Mouse (Mus musculus) mouse trophoblast stem cell (cell line): ENCODE measurements around the gene Sap25.

Experiments
- in situ Hi-C, 2 experiments: fragments of 300-500 bp; cut with MseI, MboI; formaldehyde crosslinking; loops; 2 replicates in 1 of 2; 3 replicates in 1 of 2; pipeline ENCODE4 v1.15.1; 2025

Sap25 gene

DNA sequence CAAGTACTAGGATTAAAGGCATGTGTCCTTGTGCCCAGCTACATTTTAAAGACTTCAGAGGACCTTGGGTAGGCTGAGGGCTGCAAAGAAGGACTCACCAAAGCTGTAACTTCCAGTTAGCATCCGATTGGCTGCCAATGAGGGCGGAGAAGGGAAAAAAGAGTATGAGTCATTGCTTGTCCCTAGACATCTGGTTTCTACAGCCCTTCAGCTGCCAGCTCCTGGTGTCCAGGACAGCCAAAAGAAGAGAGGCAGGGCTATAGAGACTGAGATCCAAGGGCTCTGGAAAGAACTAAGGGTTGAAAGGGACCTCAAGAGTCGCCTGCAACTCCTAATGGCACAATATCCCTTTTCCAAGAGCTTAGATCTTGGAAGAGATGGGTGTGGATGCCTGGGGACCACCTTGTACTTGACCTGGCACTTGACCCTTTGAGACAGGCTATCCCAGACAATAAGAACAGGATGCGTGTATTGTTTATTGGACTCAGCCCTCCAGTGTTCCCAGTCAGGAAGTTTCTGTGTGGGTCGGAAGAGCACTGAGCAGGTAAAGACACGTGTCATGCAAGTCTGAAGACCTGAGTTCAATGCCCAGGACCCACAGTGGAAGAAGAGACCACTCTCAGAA lies 19.0 kb downstream of the Sap25 start:
- in situ Hi-C loops = loop anchor here in 1 of 2 experiments (5.0 kb wide), 1 partner anchor 102 kb away; no protein-coding TSS in a partner anchor

GRCm38 (mm10) chr5:137663057-137663456 lies 21.9 kb downstream of the Sap25 start:
- in situ Hi-C loops = loop anchor here in 1 of 2 experiments (5.0 kb wide), 1 partner anchor 99 kb away; no protein-coding TSS in a partner anchor

- in situ Hi-C loops = no loop called here
These were observed 27.8 kb downstream of the Sap25 start for GRCm38 (mm10) chr5:137668971-137669370.

DNA sequence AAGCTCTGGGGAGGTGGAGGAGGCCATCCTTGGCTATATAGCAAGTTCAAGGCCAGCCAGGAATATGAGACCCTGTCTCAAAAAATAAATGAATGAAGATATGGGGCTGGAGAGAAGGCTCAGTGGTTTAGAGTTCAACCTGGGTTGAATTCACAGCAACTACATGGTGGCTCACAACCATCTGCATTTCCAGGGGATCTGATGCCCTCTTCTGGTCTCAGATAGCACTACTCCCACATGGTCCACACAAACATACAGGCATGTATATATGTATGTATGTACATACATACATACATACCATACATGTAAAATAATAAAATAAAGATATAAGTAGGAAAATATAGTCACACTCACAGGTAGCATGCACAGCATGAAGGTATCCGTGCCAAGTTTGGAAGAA lies 29.1 kb downstream of the Sap25 start:
- in situ Hi-C loops = no loop called here

DNA sequence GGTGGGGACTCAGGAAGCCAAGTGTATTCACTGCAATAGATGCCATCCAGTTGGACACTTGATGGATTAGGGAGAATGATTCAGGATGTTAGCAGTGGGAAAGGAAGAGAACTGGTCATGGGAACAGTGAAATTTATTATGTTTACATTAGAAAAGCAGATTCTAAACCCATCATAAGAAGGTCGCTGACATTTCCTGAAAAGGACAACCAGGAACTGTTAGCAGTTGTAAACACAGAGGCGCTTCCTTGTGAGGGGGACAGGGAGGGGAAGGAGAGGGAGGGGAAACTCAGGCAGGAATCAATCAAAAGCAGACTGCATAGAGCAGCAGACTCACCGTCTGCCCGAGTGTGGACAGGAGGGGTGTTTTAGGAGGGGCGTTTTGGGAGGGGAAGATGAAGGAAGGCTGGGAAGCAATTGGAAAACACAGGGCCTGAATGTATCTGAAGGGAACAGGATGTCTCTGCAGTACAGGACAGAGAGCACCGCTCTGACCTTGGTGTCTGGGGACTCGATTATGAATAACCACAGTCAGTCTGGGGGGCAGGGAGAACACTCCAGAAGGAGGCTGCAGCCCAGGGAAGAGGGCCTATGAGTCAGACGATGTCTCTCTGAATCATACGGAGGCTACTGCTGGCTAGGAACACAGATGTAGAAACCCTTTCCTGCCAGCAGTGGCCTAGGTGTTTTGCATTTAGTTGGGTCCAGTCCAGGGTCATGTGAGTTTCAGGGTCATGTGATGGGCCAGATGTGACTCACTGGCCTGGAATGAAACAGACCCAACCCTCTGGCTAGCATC lies 30.5 kb downstream of the Sap25 start:
- in situ Hi-C loops = no loop called here

- in situ Hi-C loops = no loop called here
These were observed 31.2 kb downstream of the Sap25 start for GRCm38 (mm10) chr5:137672361-137672760.

DNA sequence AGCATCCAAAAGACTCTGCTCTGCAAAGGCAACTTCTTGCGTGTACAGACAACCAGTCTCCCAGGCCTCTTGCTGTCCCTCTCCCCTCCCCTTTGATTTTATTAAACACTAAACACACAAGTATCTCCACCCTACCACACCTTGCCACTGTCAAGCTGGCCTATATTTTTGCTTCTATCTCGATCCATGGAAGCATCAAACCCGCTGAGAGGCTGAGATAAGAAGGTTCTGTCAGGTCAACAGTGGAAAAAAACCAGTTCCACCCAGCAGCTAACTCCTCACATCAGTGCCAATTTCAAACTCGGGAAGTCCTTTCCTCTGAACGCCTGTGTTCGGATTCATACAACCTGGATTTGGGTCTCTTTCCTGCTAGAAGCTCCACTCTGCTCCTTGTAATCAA lies 31.9 kb downstream of the Sap25 start:
- in situ Hi-C loops = no loop called here

GRCm38 (mm10) chr5:137674786-137675185 lies 33.7 kb downstream of the Sap25 start:
- in situ Hi-C loops = no loop called here

- in situ Hi-C loops = no loop called here
These were observed 36.7 kb downstream of the Sap25 start for GRCm38 (mm10) chr5:137677859-137678258.

DNA sequence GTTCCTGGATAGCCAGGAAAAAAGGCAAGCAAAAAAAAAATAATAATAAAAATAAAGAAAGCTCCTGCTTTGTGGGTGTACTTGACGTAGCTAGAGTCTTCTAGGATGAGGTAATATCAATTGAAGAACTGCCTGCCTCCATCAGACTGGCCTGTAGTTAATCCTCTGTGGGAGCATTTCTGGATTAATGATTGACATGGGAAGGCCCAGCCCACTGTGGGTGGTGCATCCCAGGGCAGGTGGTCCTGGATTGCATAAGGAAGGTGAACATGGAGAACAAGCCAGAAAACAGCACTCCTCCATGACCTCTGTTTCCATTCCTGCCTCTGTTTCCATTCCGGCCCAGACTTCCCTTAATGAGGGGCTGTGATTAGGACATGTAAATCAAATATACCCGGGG lies 37.6 kb downstream of the Sap25 start:
- in situ Hi-C loops = no loop called here

- in situ Hi-C loops = no loop called here
These were observed 38.6 kb downstream of the Sap25 start for GRCm38 (mm10) chr5:137679726-137680125.

DNA sequence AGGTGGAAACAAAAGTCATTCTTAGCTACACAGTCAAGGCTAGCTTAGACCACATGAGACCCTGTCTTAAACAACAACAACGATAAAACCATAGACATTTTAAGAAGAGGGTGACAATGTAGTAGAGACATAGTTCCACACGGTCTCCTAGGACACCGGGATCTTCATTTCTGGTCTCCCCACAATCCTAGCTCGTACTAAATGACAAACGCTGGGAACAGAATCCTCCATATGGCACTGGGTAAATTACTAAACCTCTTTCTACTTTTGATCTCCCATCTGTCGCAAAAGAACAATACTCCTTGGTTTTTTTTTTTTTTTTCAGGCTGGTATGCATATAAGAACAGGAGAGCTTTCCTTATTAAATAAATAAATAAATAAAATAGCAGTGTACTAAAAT lies 41.4 kb downstream of the Sap25 start:
- in situ Hi-C loops = no loop called here

DNA sequence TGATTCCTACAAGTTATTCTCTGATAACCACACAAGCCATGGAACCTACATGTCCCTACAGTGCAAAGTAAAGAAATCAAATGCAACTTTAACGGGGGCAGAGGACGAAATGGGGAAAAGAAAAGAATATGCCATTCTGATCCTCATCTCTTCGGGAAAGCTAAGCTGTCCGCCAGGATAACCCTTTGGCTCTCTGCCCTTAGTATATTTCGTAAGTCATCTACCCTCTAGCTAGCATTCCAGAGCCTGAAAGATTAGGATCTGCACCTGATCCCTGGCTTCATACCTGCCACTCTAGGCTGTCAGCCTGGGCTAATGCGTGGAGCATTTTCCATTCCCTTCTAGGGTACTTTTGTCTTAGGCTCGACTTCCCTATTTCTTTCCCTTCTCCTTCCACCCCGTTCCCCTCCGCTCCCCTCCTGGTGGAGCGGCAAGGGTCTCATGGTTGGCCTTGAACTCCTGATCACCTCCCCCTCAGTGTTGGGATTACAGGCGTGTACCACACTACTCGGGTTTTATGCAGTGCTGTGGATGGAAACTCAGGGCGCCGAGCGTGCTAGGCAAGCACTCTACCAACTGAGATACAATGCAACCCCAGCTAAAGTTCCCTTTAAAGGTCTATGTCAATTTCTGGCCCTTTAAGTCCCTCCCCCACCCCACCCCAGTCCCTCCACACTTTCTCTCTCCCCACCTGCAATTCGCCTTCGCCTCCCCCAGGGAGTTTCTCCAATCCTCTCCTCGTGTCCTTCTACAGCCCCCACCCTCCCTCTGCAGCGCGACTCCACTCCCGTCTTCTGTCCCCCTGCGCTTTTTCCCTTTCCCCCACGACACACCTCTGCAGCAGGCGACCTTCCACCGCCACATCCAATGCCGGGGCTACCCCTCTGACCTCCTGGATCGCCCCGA lies 42.5 kb downstream of the Sap25 start:
- in situ Hi-C loops = no loop called here

DNA sequence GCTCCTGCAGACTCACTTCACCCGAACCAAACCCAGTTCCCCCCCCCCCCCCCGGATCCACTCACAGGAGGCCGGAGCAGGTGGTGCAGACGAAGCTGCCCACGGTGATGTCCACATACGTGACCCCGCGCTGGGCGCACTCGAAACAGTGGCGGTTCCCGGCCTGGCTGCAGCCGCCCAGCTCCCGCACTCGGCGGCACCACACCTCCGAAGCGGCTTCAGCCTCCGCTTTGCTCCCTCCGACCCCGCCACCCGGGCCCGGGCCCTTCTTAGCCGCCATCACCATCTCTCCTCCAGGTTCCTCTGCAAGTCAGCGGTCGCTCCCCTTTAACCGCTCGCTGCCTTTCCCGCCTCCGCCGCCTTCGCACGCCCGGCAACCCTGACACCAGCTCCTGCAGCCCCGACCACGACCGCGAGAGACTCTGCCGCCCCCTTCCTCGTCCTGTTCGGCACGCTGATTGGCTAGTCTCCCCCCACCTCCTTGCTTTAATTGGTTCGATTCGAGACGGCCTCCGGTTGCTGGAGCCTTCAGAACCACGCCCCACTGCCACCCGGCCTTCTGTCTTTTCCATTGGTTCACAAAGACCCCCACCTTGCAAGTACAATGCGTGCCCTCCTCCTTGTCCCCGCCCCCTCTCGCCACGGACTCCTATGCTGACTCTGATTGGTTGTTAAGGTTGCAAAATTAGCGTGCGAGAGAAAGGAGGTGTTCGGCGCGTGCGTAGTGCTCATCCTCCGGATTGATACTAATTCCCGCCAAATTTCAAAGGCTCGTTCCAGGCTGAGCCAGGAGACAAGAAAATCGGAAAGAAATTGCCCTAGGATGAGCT lies 43.4 kb downstream of the Sap25 start, which contains the start of gene Agfg2:
Agfg2 (minus strand) TSS at position 433 of the 830 bp plus-strand sequence.
- in situ Hi-C loops = no loop called here

DNA sequence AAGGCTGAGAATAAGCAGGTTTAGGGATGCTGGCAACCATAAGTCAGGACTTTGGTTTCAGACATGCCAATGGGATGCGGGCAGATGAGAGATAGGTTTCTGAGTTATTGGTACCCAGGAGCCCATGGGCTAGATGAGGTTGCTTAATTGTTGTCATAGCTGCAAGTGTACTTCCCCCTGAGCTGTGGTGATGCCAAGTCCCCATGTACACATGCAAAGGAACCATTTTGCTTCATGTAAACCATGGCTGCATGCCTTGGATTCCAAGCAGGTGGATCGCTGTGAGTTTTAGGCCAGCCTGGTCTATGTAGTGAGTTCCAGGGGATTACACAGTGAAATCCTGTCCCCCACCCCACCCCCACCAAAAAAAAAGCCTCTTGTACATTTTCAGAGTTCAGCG lies 44.5 kb downstream of the Sap25 start:
- in situ Hi-C loops = no loop called here

DNA sequence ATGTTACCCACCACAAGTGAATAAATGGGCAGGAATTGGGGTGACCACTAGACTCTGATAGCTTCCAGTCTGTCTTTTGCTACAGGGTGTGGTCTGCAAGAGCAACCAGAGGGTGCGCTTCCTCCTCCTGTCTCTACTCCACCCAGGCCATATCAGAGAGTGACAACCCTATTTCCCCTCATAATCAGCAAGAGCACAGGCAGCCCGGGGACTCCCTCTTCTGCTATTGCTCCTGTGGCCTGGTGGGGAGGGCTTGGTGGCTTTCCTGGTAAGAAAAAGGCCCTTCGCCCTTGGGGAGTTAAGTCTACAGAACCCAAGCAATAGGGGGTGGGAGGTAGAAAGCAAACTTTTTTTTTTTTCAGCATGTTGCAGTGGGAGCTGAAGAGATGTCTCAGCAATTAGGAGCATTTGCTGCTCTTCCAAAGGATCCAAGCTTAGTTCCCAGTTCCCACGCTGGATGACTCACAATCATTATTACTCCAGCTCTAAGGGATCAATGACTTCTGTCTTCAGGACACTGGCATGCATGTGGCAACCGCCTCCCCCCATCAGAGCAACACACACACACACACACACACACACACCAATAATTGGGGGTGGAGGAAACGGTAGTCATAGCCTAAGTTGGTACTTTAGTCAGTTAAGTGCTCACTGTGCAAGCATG lies 45.1 kb downstream of the Sap25 start:
- in situ Hi-C loops = no loop called here

GRCm38 (mm10) chr5:137689974-137690373 lies 48.8 kb downstream of the Sap25 start:
- in situ Hi-C loops = no loop called here

GRCm38 (mm10) chr5:137690531-137690930 lies 49.4 kb downstream of the Sap25 start:
- in situ Hi-C loops = no loop called here

- in situ Hi-C loops = no loop called here
These were observed 50.7 kb downstream of the Sap25 start for GRCm38 (mm10) chr5:137691881-137692280.
